Mouse (Mus musculus): ENCODE results near the gene Baz1a.

Baz1a gene

DNA sequence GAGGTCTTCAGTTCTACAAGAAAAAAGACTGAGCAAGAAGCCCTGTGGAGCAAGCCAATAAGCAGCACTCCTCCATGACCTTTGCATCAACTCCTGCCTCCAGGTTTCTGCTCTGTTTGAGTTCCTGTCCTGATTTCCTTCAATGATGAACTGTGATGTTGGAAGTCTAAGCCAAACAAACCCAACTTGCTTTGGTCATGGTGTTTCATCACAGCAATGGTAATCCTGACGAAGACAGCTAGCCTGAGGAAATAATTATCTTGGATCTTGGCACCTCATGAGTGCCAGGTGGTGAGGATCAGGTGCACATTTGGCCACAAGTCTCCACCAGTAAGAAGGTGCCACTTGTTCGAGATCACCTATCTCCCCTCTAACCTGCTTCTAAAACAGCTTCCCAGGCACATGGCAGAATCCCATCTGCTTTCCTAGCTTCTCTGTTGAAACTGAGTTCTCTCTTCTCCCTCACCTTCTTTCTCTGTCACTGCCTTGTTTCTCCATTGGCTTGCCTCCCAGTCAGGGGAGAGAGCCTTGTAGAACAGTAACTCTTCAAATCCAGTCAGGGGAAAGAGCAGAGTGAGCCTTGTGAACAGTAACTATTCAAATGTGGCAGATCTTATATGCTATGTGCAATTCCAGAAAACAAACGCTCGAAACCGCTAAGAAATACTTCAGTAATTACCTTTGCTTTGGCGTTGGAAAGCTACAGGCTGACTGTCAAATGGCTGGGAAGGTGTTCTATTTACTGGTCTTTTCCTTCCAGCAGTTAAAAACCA lies at the start of gene Baz1a:
Gene Baz1a (minus strand): TSS at position 723 of the 773 bp plus-strand sequence.
- no peak for DNase-seq

DNA sequence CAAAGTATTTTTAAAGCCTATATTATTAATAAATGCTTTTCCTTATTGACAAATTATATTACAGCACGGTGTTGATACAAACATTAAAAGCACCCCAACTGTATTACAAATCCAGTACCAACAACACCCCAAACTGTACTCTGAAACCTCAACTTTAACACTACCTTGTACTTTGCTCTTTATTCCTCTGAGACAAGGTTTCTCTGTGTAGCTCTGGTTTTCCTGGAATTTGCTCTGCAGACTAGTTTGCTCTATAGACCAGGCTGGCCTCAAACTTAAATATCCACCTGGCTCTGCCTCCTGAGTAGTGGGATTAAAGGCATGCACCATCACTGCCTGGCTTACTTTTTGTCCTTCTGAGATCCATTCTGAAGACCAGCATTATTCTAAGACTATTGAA lies 48.0 kb upstream of the Baz1a start:
- no peak for DNase-seq

- peak; percentile 21 for DNase-seq
Measured at GRCm38 (mm10) chr12:55061006-55061405, 46.9 kb upstream of the Baz1a start.

DNA sequence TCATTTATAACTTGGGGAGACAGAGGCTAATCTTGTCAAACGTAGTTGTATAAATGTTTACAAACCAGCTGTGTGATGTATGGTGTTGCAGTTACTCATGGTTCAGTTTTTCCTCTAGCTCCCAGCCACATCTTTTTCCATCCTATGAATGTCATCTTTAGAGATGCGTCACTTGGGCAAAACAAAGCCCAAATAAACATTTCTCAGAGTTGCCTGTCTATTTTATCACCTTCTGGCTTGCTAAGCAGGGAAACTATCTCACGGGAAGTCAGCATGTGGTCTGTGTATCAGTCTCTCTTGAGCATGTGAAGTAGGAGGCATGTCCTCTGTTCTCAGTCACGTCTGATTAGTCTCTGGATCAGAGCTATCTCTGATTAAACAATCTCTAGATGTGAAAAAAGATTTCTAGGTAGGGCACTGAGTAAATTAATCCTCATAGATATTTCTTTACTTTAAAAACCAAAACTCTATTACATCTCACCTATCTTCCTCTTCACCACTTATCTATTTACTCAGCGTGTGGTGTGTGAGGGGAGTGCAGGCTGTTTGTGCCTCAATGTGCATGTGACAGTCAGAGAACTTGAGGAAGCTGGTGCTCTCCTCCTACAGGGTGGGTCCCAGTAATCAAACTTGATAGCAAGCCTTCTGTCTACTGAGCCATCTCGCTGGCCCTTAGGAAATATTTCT lies 46.2 kb upstream of the Baz1a start:
- peak; percentile 61 for DNase-seq

GRCm38 (mm10) chr12:55059812-55060211 lies 45.7 kb upstream of the Baz1a start:
- peak; percentile 58 for DNase-seq

DNA sequence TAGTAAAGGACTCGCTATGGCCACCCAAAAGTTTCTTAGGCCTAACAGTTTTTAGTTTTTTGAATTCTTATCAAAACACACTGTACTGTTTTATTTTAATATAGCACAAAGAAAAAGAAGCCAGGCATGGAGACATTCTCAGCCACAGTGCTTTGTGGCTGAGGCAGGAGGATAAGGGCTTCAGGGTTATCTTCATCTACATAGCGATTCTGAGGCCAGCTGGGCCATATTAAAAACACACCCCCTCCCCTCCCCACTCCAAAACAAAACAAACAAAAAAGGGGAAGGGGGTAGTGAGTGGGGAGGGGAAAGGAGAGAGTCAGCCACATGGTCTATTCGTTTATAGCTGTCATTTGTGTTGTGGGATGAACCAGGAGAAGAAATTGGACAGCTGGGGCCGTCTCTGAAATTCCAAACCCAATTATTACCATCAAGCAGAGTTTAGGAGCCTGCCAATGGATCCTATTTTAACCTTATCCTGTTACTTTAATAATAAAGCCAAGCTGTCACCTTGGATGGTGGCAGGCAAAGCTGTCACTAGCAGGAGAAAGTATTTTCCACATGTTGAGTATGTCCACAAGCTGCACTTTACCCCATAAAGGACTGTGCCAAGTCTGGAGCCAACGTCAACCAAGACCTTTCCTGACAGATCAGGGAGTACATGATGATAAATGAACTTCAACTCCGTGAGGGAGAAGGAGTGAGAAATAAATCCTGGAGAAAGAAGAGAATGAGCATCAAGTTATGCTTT lies 44.9 kb upstream of the Baz1a start:
- no peak for DNase-seq

- no peak for DNase-seq
Measured at GRCm38 (mm10) chr12:55056703-55057102, 42.6 kb upstream of the Baz1a start.

- DNase-seq = no peak
Measured at GRCm38 (mm10) chr12:55054551-55055241, 40.5 kb upstream of the Baz1a start.

- DNase-seq = peak; percentile 83
Measured at GRCm38 (mm10) chr12:55053267-55053666, 39.1 kb upstream of the Baz1a start.

GRCm38 (mm10) chr12:55051210-55052173 lies 37.3 kb upstream of the Baz1a start:
- DNase-seq = peak; percentile 78

GRCm38 (mm10) chr12:55049731-55050353 lies 35.7 kb upstream of the Baz1a start:
- DNase-seq = no peak

DNA sequence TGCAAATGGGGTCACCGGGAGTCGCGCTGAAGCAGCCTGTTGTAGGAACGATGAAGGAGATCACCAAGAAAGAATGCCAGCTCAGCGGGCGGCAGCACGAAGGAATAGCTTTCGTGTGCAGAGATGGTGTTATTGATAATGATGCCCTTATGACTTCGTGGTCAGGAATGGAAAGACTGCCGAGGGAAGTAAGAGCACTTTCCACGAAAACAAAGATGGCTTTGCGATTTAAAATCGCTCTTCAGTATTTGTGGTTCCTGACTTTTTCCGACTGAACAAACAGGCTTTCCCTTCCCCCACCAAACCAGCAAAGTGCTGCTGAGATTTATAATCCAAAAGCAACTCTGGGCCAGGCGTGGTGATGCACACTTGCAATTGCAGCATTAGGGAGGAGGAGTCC lies 26.9 kb upstream of the Baz1a start:
- no peak for DNase-seq

DNA sequence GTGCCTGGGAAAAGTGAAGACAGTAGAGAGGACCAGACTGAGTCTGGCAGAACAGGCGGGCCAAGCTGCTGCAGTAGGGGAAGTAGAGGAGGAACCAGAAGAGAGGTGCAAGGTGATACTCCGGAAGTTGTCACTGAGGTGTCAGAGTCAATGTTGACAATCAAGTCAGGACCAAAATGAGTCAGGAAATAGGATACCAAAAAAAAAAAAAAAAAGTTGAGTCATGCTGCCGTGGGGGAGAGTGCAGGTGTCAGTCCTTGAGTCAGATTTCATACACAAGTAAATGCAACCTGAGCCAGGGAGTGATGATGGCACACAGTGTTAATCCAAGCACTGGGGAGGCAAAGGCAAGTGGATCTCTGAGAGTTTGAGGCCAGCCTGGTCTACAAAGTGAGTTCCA lies 12.9 kb upstream of the Baz1a start:
- no peak for DNase-seq

GRCm38 (mm10) chr12:55023284-55023683 lies 9.1 kb upstream of the Baz1a start:
- DNase-seq = no peak

DNA sequence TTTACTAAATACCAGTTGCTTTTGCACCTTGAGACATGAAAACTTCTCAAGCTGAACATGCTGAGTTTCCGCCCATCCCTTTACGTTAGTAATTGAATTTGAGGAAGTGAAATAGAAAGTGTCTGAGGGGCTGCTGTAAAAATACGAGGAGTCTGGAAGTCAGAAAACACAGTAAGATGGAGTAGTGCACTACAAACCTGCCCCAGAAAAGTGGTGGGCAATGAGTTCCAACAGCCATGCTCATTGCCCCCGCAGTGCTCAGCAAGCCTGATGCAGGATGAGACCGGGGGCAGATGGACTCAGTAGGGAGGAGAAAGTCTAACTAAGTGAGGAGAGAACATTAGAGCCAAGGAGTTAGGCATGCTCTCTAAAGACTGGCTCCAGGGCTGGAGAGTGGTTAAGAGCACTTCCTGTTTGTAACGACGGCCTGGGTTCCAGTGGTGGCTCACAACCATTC lies 5.3 kb upstream of the Baz1a start:
- no peak for DNase-seq

DNA sequence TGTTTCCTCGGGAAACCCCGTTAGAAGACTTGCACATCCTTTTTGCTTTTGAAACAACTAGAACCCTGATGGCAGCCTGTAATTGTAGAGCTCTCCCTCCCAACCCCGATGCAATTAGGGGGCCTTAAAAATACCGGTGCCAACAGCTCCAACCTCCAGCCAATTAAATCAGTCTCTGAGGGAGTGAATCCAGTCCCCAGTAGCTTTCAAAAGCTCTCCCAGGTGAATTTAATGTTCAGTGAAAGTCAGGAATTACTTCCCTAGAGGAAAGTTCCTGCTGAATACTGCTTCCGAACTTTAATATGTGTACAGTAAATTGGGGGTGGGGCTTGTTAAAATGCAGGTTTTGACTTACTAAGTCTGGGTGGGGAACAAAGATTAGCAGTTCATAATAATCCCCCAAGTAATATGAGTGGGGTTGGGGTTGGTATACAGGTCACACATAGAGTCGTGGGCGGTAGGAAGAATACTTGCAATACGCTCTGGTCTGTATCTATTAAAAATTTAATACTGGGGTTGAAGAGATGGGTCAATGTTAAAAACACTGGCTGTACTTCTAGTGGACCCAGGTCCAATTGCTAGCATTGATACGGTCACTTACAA lies 3.1 kb upstream of the Baz1a start:
- no peak for DNase-seq

- no peak for DNase-seq
Measured at GRCm38 (mm10) chr12:55016339-55017118, 2.4 kb upstream of the Baz1a start.

GRCm38 (mm10) chr12:55015428-55015827 lies 1.3 kb upstream of the Baz1a start:
- DNase-seq = no peak

GRCm38 (mm10) chr12:55013031-55013430 lies 1.1 kb downstream of the Baz1a start:
- no peak for DNase-seq
